Mouse (Mus musculus) small intestine, adult 2 months (tissue): Measurements from ENCODE around the gene Nkpd1.

Experiments used
- CTCF ChIP-seq: fragments of 200-500 bp; IDR thresholded peaks from 2 replicates; pipeline ENCODE4 v1.5.1; 2012; ENCODE audit warnings: low read depth, mild to moderate bottlenecking, control low read depth, inconsistent platforms, low read length, moderate library complexity, mixed read lengths; ENCODE audit not compliant: insufficient replicate concordance, insufficient read length; ENCODE audit errors: extremely low read depth
- POLR2A ChIP-seq: fragments of 200-500 bp; IDR thresholded peaks from 2 replicates; pipeline ENCODE4 v1.6.1; 2012; ENCODE audit warnings: low read depth, mild to moderate bottlenecking, control low read depth, inconsistent platforms, low read length, moderate library complexity

- peak; percentile 16; the same call in 1 of the 2 replicates for TF ChIP-seq CTCF
- no peak for TF ChIP-seq POLR2A
Observed at GRCm38 (mm10) chr7:19562643-19563410, 45.2 kb downstream of the Nkpd1 start, which contains the start of gene Ppp1r37.
